ENCODE assay signal across 8 mouse cellular contexts in genomic region chr12:3926127-3926526, GRCm38 (mm10). TPM values are rescaled to one million over a fixed set of nuclear protein-coding genes. Genes with fewer than 3 reads are reported as not detected.
DNase-seq lines count a peak whose midpoint lies in the region; ATAC-seq and TF ChIP-seq lines count a peak whose summit lies in the region.

No protein-coding gene starts in this region.

- TF ChIP-seq CTCF in intestine, postnatal 0 days (IDR thresholded peaks at IDR 0.05; ENCODE audit: low read depth): peak; percentile 87

- H3K27ac ChIP-seq in intestine, postnatal 0 days (ENCODE audit: low read depth, low read length): no peak overlapping the region

- H3K9me3 ChIP-seq in intestine, postnatal 0 days (ENCODE audit: control insufficient read depth): no peaks in the 10 kb centered on the region

- no peak overlapping the region for H3K4me2 ChIP-seq in intestine, postnatal 0 days (replicated peaks; ENCODE audit: low read depth)

- no peak for ATAC-seq in intestine, postnatal 0 days

- no peak overlapping the region for H3K9ac ChIP-seq in intestine, postnatal 0 days (ENCODE audit: low read depth, low read length)

- no peaks in the 10 kb centered on the region for H3K36me3 ChIP-seq in intestine, postnatal 0 days (ENCODE audit: control insufficient read depth, insufficient read depth)

- DNase-seq in urinary bladder, postnatal 14 days (ENCODE audit: low spot score): peak; percentile 70
- no peak for DNase-seq in urinary bladder, adult 2 months (ENCODE audit: low spot score)
- peak; percentile 79 for DNase-seq in brain, adult 2 months (ENCODE audit: low read depth, low spot score)
- DNase-seq in fibroblast of lung, adult 2 months (ENCODE audit: low read depth): peak; percentile 21
- DNase-seq in left cerebral cortex, postnatal 36 days (ENCODE audit: low spot score in 2 of 2): peak; percentile 52 to 55
- peak; percentile 56 for DNase-seq in ovary, postnatal 14 days (ENCODE audit: low spot score)
- DNase-seq in yolk sac, embryonic 10.5 days (ENCODE audit: low spot score): no peak

- no peaks in the 10 kb centered on the region for H3K27me3 ChIP-seq in intestine, postnatal 0 days (replicated peaks; ENCODE audit: control insufficient read depth, insufficient read depth, low read length)

- intact Hi-C loops in left cerebral cortex, postnatal 36 days (cut with DNase I): loop anchor here (1.0 to 5.0 kb wide), 2 partner anchors 56 to 154 kb away; no protein-coding TSS in a partner anchor

- no peaks in the 10 kb centered on the region for H3K4me1 ChIP-seq in intestine, postnatal 0 days (replicated peaks; ENCODE audit: control insufficient read depth, insufficient read depth, low read length)

- 0% methylated on average over 1 of the region's 1 CpGs for WGBS in intestine, postnatal 0 days

- no peak overlapping the region for H3K4me3 ChIP-seq in intestine, postnatal 0 days (ENCODE audit: low read depth, low read length)

RNA-seq across cellular contexts. Expression of gene Pomc, which starts 28.6 kb away (rescaled TPM):
- 0.41 and 0.69 TPM in 2 replicates for polyA plus RNA-seq in urinary bladder, adult 2 months (2012; rRNA removed)
- polyA plus RNA-seq in intestine, postnatal 0 days (2015; fragmentation: Nextera tagmentation; extraction: Ambion mirVana): 1.0 and 1.3 TPM in 2 replicates
- 1 to 10 TPM; 1.6 to 3.2 TPM for total RNA-seq in left cerebral cortex, postnatal 36 days (2021)

Comparison
In these comparisons a context has a peak if more than half of its experiments do, and no peak if none do; other contexts are left out.
1. DNase-seq: peak in urinary bladder, postnatal 14 days (single experiment), brain, adult 2 months (single experiment), fibroblast of lung, adult 2 months (single experiment), left cerebral cortex, postnatal 36 days (2 of 2) and ovary, postnatal 14 days (single experiment); none in urinary bladder, adult 2 months (single experiment) and yolk sac, embryonic 10.5 days (single experiment).